Mouse (Mus musculus) C2C12 (cell line): Measurements from ENCODE around the gene Stx4a.

ENCODE experiments used
- CTCF ChIP-seq: IDR thresholded peaks from one replicate; pipeline ENCODE4 v1.5.1; 2011; ENCODE audit not compliant: control insufficient read depth, insufficient read depth, insufficient read length
- FOSL1 ChIP-seq: IDR thresholded peaks from one replicate; pipeline ENCODE4 v1.8.0; 2011; ENCODE audit warnings: mild to moderate bottlenecking, low read length; ENCODE audit not compliant: poor library complexity, insufficient read depth, severe bottlenecking
- MAX ChIP-seq: IDR thresholded peaks from one replicate; pipeline ENCODE4 v1.6.1; 2011; ENCODE audit warnings: mild to moderate bottlenecking, control low read depth
- USF1 ChIP-seq: IDR thresholded peaks from one replicate; pipeline ENCODE4 v1.6.1; 2011; ENCODE audit warnings: low read depth, mild to moderate bottlenecking, control low read depth, moderate library complexity

- no peak for TF ChIP-seq CTCF
- no peak for TF ChIP-seq FOSL1
- TF ChIP-seq MAX: no peak
- no peak for TF ChIP-seq USF1
Measured at GRCm38 (mm10) chr7:127799211-127799610, 24.9 kb upstream of the Stx4a start.
